Mouse (Mus musculus) neural tube, embryonic 11.5 days (tissue): ENCODE results near the gene Gpr183. TPM values are rescaled to one million over a fixed set of nuclear protein-coding genes. Genes with fewer than 3 reads are reported as not detected.

ENCODE experiments used
- ATAC-seq: fragments of 200-750 bp; cut with Nextera tagmentation; 2 replicates; pipeline ENCODE4 v1.8.0; 2017; ENCODE audit warnings: moderate number of reproducible peaks, mild to moderate bottlenecking, moderate TSS enrichment, moderate library complexity; ENCODE audit not compliant: insufficient read depth, low FRiP score, low TSS enrichment
- DNase-seq: peaks from one replicate; pipeline ENCODE4 v3.0.0-alpha.2; 2015; ENCODE audit warnings: low spot score
- H3K27ac ChIP-seq: fragments of 300-500 bp; sonication (generic); 2 replicates; pipeline ENCODE4 v1.5.1; 2014; ENCODE audit warnings: low read depth, mild to moderate bottlenecking, low read length
- H3K27me3 ChIP-seq: fragments of 300-500 bp; sonication (generic); 2 replicates; pipeline ENCODE4 v1.6.1; 2014; ENCODE audit warnings: mild to moderate bottlenecking, low read length, mixed read lengths; ENCODE audit not compliant: control insufficient read depth, insufficient read depth
- H3K36me3 ChIP-seq: fragments of 300-500 bp; sonication (generic); 2 replicates; pipeline ENCODE4 v1.6.1; 2014; ENCODE audit warnings: mild to moderate bottlenecking, low read length, moderate library complexity, mixed read lengths; ENCODE audit not compliant: control insufficient read depth, insufficient read depth
- H3K4me1 ChIP-seq: fragments of 300-500 bp; sonication (generic); 2 replicates; pipeline ENCODE4 v1.6.1; 2014; ENCODE audit warnings: low read length, mixed read lengths; ENCODE audit not compliant: control insufficient read depth, insufficient read depth
- H3K4me2 ChIP-seq: fragments of 300-500 bp; sonication (generic); 2 replicates; pipeline ENCODE4 v1.6.1; 2014; ENCODE audit warnings: low read depth, mild to moderate bottlenecking, moderate library complexity
- H3K4me3 ChIP-seq: fragments of 300-500 bp; sonication (generic); 2 replicates; pipeline ENCODE4 v1.5.1; 2014; ENCODE audit warnings: low read depth, low read length
- H3K9ac ChIP-seq: fragments of 300-500 bp; sonication (generic); 2 replicates; pipeline ENCODE4 v1.6.1; 2014; ENCODE audit warnings: mild to moderate bottlenecking, low read length
- H3K9me3 ChIP-seq: fragments of 300-500 bp; sonication (generic); 2 replicates; pipeline ENCODE4 v1.6.1; 2016; ENCODE audit warnings: low read length; ENCODE audit not compliant: control insufficient read depth
- WGBS: fragments of 180-500 bp; shearing (Covaris S2); extraction: QIAGEN DNeasy Blood & Tissue Kit; methylation state at CpG from one replicate; pipeline ENCODE4 v1.1.7; 2014; 5-methylcytosine and 5-hydroxymethylcytosine counted together
- polyA plus RNA-seq: library from polyadenylated mRNA; unstranded; fragments of >200 nt; fragmentation: Nextera tagmentation; extraction: Ambion mirVana; gene quantifications from 2 replicates; pipeline ENCODE4 v1.2.1, GENCODE M21; 2014

Gpr183 gene
- polyA plus RNA-seq, 1 experiment from 2014 or later: 3.5 TPM

DNA sequence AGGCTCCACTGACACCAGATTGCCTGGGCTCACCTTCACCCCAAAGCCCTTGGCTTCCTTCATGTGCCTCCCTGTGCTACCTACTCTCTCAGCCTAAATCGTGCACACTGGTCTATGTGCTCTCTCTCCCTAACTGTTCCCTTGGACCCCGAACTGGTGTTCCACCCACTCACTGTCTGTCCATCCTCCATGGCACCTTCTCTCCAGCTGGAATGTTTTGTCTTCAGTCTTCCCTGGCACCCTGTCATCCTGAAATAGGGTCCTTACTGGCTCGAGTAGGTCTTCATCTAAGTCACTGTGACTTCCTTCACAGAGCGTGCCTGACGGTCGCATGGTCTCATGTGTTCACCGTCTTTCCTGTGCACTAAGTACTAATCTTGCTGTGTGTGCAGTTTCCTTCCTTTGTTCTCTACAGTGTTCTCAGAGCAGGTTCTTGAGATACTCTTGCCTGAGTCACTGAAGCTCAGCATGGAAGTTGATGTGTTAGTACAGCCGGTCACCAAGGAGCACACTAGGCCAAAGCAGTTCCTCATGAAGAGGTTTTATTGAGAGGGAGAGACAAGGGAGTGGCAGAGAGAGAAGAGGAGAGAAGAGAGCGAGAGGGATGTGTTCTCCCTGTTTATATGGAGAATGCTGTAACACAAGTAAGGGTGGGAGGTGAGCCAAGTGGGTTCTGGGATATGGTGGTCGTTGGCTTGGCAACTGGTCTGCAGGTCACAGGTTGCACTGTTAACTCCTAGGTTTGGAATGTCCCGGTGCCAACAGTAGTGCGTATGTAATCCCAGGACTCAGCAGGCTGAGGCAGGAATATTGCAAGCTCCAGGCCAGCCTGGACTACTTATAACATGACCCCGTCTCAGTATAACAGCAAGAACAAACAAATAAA is 27.6 kb upstream of the Gpr183 start:
- no peaks in the 10 kb centered on the region for H3K27me3 ChIP-seq
- no peak for DNase-seq
- H3K4me1 ChIP-seq: no peaks in the 10 kb centered on the region
- H3K27ac ChIP-seq: no peak overlapping the region
- H3K4me3 ChIP-seq: no peak overlapping the region
- H3K4me2 ChIP-seq: no peak overlapping the region
- H3K9me3 ChIP-seq: no peaks in the 10 kb centered on the region
- no peak overlapping the region for H3K9ac ChIP-seq
- WGBS: 91% methylated on average over 13 of the region's 13 CpGs
- ATAC-seq: no peak
- peaks cover 4% of the 10 kb centered on the region; the same call in 1 of the 2 replicates for H3K36me3 ChIP-seq

- DNase-seq (no peak), ATAC-seq (no peak)
- Histone ChIP-seq H3K9me3 (no peaks in the 10 kb centered on the region), H3K27me3 (no peaks in the 10 kb centered on the region), H3K36me3 (peaks cover 4% of the 10 kb centered on the region; the same call in 1 of the 2 replicates), H3K9ac (no peak overlapping the region), H3K4me3 (no peak overlapping the region), H3K4me2 (no peak overlapping the region), H3K27ac (no peak overlapping the region), H3K4me1 (no peaks in the 10 kb centered on the region)
These were observed 26.9 kb upstream of the Gpr183 start for GRCm38 (mm10) chr14:121991921-121992320.

DNA sequence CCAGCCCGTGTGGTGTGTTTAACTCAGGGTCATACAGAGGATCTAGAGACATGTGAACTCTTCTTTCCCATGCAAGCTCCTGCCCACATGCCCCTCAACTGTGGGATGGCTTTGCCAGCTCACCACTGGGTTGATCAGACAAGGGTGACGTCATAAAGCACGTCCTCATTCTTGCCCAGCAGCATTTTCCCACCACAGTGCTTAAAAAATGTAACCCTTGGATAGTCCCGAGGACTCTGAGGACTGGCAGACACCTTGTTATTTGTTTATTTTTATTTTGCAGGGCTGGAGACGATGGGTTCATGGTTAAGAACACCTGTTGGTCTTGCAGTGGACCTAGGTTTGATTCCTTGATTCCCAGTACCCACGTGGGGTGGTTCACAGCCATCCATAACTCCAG is 25.9 kb upstream of the Gpr183 start:
- DNase-seq: no peak
- Histone ChIP-seq H3K4me2 (no peak overlapping the region), H3K9me3 (no peaks in the 10 kb centered on the region), H3K36me3 (peaks cover 4% of the 10 kb centered on the region; the same call in 1 of the 2 replicates), H3K9ac (no peak overlapping the region), H3K4me1 (no peaks in the 10 kb centered on the region), H3K27ac (no peak overlapping the region), H3K27me3 (no peaks in the 10 kb centered on the region), H3K4me3 (no peak overlapping the region)
- 92% methylated on average over 6 of the region's 6 CpGs for WGBS
- no peak for ATAC-seq

GRCm38 (mm10) chr14:121989869-121990268 is 24.9 kb upstream of the Gpr183 start:
- no peak overlapping the region for H3K4me3 ChIP-seq
- WGBS: 96% methylated on average over 3 of the region's 3 CpGs
- peaks cover 4% of the 10 kb centered on the region; the same call in 1 of the 2 replicates for H3K36me3 ChIP-seq
- H3K9me3 ChIP-seq: no peaks in the 10 kb centered on the region
- ATAC-seq: no peak
- H3K27ac ChIP-seq: no peak overlapping the region
- H3K27me3 ChIP-seq: no peaks in the 10 kb centered on the region
- no peak overlapping the region for H3K4me2 ChIP-seq
- H3K4me1 ChIP-seq: no peaks in the 10 kb centered on the region
- no peak overlapping the region for H3K9ac ChIP-seq
- DNase-seq: no peak

GRCm38 (mm10) chr14:121989331-121989730 is 24.3 kb upstream of the Gpr183 start:
- Histone ChIP-seq H3K9ac (no peak overlapping the region), H3K4me3 (no peak overlapping the region), H3K9me3 (no peaks in the 10 kb centered on the region), H3K4me2 (no peak overlapping the region), H3K36me3 (peaks cover 2% of the 10 kb centered on the region; the same call in 1 of the 2 replicates), H3K4me1 (no peaks in the 10 kb centered on the region), H3K27ac (no peak overlapping the region), H3K27me3 (no peaks in the 10 kb centered on the region)
- DNase-seq (no peak), ATAC-seq (no peak)
- 95% methylated on average over 3 of the region's 3 CpGs for WGBS

DNA sequence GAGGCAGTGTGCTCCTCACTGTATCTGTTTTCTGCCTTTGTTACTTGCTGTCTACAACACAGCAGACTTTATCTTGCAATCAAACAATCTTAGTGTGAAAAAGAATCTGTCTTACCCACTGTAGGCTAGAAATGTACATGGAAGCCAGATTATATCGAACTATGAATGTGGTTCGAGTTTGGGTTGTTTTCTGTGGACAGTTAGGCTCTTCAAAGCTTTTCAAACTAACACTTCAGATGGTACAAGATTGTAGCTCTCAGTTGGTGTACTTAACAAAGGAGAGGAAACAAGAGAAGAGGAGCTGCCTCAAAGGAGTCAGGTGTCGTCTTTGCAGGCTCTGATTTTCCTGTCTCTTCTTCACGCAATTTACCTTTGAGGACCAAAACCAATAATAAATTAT is 22.7 kb upstream of the Gpr183 start:
- DNase-seq (no peak), ATAC-seq (no peak)
- Histone ChIP-seq H3K9me3 (no peaks in the 10 kb centered on the region), H3K9ac (no peak overlapping the region), H3K36me3 (no peaks in the 10 kb centered on the region), H3K4me1 (no peaks in the 10 kb centered on the region), H3K4me2 (no peak overlapping the region), H3K27ac (no peak overlapping the region), H3K4me3 (no peak overlapping the region), H3K27me3 (no peaks in the 10 kb centered on the region)
- WGBS: 81% methylated on average over 4 of the region's 4 CpGs

DNA sequence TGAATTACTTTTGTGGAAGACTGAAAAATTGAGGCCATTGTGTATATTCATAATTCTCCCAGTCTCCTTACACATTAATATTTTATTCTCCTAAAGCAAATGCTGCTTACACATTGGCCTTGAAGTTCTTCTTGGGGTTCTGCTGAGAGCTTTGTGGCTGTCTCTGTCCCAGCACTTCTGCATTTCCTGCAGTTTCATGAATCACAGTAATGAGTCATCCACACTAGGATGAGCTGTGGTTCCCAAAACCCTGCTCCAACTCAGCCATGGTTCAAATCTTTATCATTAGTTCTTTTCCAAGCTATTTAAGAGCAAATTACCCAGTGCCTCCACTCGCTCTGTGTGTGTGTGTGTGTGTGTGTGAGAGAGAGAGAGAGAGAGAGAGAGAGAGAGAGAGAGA is 22.3 kb upstream of the Gpr183 start:
- Histone ChIP-seq H3K4me2 (no peak overlapping the region), H3K27ac (no peak overlapping the region), H3K4me3 (no peak overlapping the region), H3K4me1 (no peaks in the 10 kb centered on the region), H3K36me3 (no peaks in the 10 kb centered on the region), H3K27me3 (no peaks in the 10 kb centered on the region), H3K9me3 (no peaks in the 10 kb centered on the region), H3K9ac (no peak overlapping the region)
- 75% methylated on average over 1 of the region's 1 CpGs for WGBS
- ATAC-seq: no peak
- DNase-seq: no peak

DNA sequence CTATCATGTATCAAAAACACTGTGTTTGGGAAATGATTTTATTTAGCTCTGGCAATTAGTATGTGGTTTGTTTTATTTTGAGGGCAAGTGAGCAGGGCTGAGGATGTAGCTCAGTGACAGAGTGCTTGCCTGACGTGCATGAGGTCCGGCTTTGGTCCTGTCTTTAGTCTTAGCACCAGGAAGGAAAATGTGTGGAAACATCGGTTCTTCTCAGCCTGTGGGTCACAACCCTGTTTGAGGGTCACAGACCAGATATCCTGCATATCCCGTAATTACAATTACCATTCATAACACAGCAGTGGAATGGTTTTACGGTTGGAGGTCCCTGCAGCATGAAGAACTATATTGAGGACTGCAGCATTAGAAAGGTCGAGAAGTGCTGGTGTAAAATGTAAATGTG is 21.0 kb upstream of the Gpr183 start:
- ATAC-seq (no peak), DNase-seq (no peak)
- no peak overlapping the region for H3K4me3 ChIP-seq
- 79% methylated on average over 6 of the region's 6 CpGs for WGBS
- H3K27ac ChIP-seq: no peak overlapping the region
- no peaks in the 10 kb centered on the region for H3K36me3 ChIP-seq
- H3K9ac ChIP-seq: no peak overlapping the region
- H3K9me3 ChIP-seq: no peaks in the 10 kb centered on the region
- H3K4me2 ChIP-seq: no peak overlapping the region
- no peaks in the 10 kb centered on the region for H3K4me1 ChIP-seq
- no peaks in the 10 kb centered on the region for H3K27me3 ChIP-seq

DNA sequence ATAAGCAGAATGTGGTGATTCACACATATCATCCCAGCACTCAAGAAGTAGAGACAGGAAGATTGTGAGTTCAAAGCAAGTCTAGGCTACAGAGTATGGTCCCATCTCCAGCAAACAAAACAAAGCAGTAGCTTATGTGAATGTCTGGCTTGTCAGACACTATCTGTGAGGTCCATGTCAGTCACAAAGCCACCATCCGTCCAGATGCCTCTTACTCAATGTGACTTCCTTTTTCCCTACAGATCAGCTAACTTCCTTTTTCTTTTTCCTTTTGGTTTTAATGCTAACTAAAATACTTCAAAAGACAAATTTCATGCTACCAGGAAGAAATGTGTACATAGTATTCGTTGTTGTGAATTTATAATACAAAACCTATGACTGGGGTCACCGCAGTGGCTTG is 20.5 kb upstream of the Gpr183 start:
- ATAC-seq: no peak
- WGBS: 91% methylated on average over 3 of the region's 3 CpGs
- H3K27me3 ChIP-seq: no peaks in the 10 kb centered on the region
- H3K4me1 ChIP-seq: no peaks in the 10 kb centered on the region
- no peak overlapping the region for H3K9ac ChIP-seq
- H3K36me3 ChIP-seq: no peaks in the 10 kb centered on the region
- no peak overlapping the region for H3K27ac ChIP-seq
- H3K9me3 ChIP-seq: no peaks in the 10 kb centered on the region
- H3K4me3 ChIP-seq: no peak overlapping the region
- H3K4me2 ChIP-seq: no peak overlapping the region
- DNase-seq: no peak
